Mouse (Mus musculus) spleen, adult 2 months (tissue): ENCODE measurements at regions not wholly inside any gene's neighbourhood (a gene's known extent, or its start where the extent isn't known, plus 50 kb on each side); places are given as distances from the start of the nearest gene placed in this dataset.

Experiments used
- CTCF ChIP-seq: fragments of 200-500 bp; IDR thresholded peaks from 2 replicates; pipeline ENCODE4 v1.5.1; 2011; ENCODE audit warnings: mild to moderate bottlenecking, inconsistent platforms; ENCODE audit not compliant: insufficient read depth, insufficient read length, insufficient replicate concordance; ENCODE audit errors: extremely low read depth
- POLR2A ChIP-seq: fragments of 200-500 bp; IDR thresholded peaks from 2 replicates; pipeline ENCODE4 v1.6.1; 2011; ENCODE audit warnings: low read depth, low read length, inconsistent platforms

DNA sequence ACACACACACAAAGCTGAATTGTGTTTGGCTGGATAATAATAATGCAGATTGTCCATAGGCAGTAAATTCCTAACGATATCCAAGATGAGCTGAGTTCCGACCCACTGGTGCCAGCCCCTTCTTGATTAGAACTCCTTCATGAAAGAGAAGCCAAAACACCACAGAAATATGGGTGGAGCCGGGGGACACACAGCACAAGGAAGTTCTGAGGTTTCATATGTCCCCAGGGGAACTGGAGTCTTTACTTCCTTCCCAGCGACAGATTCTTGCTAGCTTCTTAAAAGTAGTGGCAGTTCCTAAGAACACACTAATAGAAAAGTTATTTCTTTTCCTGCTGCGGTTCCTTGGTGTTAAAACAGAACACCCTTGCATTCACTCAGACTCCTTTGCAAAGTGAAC lies 51.4 kb upstream of the Nabp1 start:
- TF ChIP-seq CTCF (no peak), POLR2A (no peak)
